Mouse (Mus musculus): ENCODE results near the gene Dhx33. TPM values are rescaled to one million over a fixed set of nuclear protein-coding genes. Genes with fewer than 3 reads are reported as not detected.

Gene Dhx33
- polyA plus RNA-seq, 1 experiment from 2014 or later = 9.2 TPM

- H3K4me3 ChIP-seq (ENCODE audit: inconsistent target) = no peak overlapping the region
- peaks cover 5% of the 10 kb centered on the region for H3K79me2 ChIP-seq (ENCODE audit: inconsistent target)
- 43% methylated on average over 3 of the region's 3 CpGs for WGBS (ENCODE audit: missing documents)
- peaks cover 39% of the 10 kb centered on the region for H3K36me3 ChIP-seq (ENCODE audit: inconsistent target)
- peak overlapping the region; percentile 13; the same call in 1 of the 2 replicates for H3K27ac ChIP-seq
Observed at GRCm38 (mm10) chr11:71008321-71008720, 4.1 kb upstream of the Dhx33 start.

GRCm38 (mm10) chr11:71007831-71008230, 3.6 kb upstream of the Dhx33 start:
- 85% methylated on average over 7 of the region's 7 CpGs for WGBS (ENCODE audit: missing documents)
- H3K27ac ChIP-seq = peak overlapping the region; percentile 13; the same call in 1 of the 2 replicates
- peaks cover 9% of the 10 kb centered on the region for H3K79me2 ChIP-seq (ENCODE audit: inconsistent target)
- H3K36me3 ChIP-seq (ENCODE audit: inconsistent target) = peaks cover 37% of the 10 kb centered on the region
- H3K4me3 ChIP-seq (ENCODE audit: inconsistent target) = no peak overlapping the region

- Histone ChIP-seq H3K27ac (no peak overlapping the region), H3K79me2 (ENCODE audit: inconsistent target) (peaks cover 17% of the 10 kb centered on the region), H3K36me3 (ENCODE audit: inconsistent target) (peaks cover 29% of the 10 kb centered on the region), H3K4me3 (ENCODE audit: inconsistent target) (no peak overlapping the region)
- 97% methylated on average over 6 of the region's 6 CpGs for WGBS (ENCODE audit: missing documents)
Observed at GRCm38 (mm10) chr11:71007026-71007425, 2.8 kb upstream of the Dhx33 start.

DNA sequence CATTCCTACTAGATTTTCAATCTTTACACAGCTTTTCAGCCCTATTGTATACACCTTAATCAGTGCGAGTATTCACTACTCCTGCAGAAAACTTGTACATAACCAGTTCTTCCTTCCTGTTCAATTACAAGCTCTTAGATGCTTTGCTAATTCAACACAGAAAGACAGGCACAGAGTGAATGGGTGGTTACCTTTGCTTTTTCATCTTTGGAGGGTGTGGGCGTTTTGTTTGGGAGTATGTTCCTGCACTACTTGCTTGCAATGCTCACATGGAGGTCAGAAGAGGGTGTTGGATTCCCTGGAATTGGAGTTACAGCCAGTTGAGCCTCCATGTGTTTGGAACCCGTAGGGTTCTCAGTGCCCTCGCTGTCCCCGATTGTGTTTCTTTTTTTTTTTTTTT, 809 bp upstream of the Dhx33 start:
- Histone ChIP-seq H3K79me2 (ENCODE audit: inconsistent target) (peaks cover 34% of the 10 kb centered on the region), H3K27ac (no peak overlapping the region), H3K4me3 (ENCODE audit: inconsistent target) (peak overlapping the region; percentile 28; the same call in 1 of the 2 replicates), H3K36me3 (ENCODE audit: inconsistent target) (peaks cover 13% of the 10 kb centered on the region)
- WGBS (ENCODE audit: missing documents) = 21% methylated on average over 2 of the region's 5 CpGs

- Histone ChIP-seq H3K79me2 (ENCODE audit: inconsistent target) (peaks cover 36% of the 10 kb centered on the region), H3K4me3 (ENCODE audit: inconsistent target) (peak overlapping the region; percentile 88), H3K27ac (peak overlapping the region; percentile 41), H3K36me3 (ENCODE audit: inconsistent target) (peaks cover 17% of the 10 kb centered on the region; the same call in 1 of the 2 replicates)
- under 1% methylated on average over 45 of the region's 49 CpGs for WGBS (ENCODE audit: missing documents)
Observed at GRCm38 (mm10) chr11:71003611-71004315, 474 bp downstream of the Dhx33 start.

GRCm38 (mm10) chr11:71001167-71001566, 3.1 kb downstream of the Dhx33 start:
- Histone ChIP-seq H3K27ac (no peak overlapping the region), H3K79me2 (ENCODE audit: inconsistent target) (peaks cover 36% of the 10 kb centered on the region), H3K4me3 (ENCODE audit: inconsistent target) (no peak overlapping the region), H3K36me3 (ENCODE audit: inconsistent target) (peaks cover 28% of the 10 kb centered on the region)
- 81% methylated on average over 4 of the region's 4 CpGs for WGBS (ENCODE audit: missing documents)

DNA sequence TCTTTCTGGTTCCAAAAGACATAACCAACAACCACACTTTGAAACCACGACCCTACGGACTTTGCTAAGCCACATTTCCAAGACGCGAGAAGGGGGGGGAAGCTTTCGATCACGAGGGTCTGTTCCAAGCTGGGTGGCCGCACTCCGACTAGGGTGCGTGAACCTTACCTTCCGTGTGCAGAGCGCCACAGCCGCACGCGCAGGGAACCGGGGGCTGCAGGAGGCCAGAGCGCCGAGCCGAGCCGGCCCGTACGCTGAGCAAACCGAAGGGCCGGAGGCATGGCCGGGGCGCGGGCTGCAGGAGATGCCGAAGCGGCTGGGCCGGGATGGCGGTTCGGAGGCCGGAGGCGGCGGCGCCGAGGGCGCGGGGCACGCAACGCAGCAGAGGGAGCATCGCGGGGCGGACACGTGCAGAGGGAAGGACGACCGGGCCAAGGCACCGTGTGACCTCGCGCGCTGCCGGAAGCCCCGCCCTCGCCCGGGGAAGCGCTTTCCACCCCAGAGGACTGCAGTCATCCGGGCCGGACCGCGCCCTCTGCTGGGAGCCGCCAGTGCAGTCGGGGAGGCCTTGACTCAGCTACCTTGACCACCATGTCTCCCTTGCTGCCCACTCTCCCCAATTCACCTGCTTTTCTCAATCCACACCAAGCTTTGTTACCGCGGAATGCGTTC, 21.5 kb downstream of the Dhx33 start, which contains the start of gene C1qbp:
Gene C1qbp, minus strand, starts transcription at position 470 of the 672 bp plus-strand sequence.
- peaks cover 19% of the 10 kb centered on the region for H3K79me2 ChIP-seq (ENCODE audit: inconsistent target)
- WGBS (ENCODE audit: missing documents) = under 1% methylated on average over 56 of the region's 64 CpGs
- peaks cover 31% of the 10 kb centered on the region for H3K36me3 ChIP-seq (ENCODE audit: inconsistent target)
- H3K4me3 ChIP-seq (ENCODE audit: inconsistent target) = peak within 1 kb of the TSS; percentile 71
- peak within 1 kb of the TSS; percentile 21 for H3K27ac ChIP-seq

DNA sequence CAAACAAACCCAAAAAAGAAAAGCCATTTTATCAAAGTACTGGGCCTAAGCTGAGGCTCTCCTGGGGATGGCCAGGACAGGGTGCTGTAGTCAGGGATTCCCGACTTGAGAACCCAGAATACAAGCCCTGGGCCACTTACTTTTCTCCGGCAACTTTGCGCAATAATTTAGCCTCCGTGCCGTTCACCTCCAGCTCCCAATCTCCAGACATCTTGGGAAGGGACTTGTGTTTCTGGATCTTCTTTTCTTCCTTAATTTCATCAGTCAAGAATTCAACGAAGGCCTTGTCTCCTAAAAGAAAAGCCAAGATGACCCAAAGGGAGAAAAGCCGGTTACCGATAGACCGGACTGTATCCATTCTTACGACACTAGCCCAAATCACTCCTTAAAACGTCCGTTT, 22.2 kb downstream of the Dhx33 start:
- Histone ChIP-seq H3K79me2 (ENCODE audit: inconsistent target) (peaks cover 19% of the 10 kb centered on the region), H3K36me3 (ENCODE audit: inconsistent target) (peaks cover 31% of the 10 kb centered on the region), H3K4me3 (ENCODE audit: inconsistent target) (peak overlapping the region; percentile 71), H3K27ac (peak overlapping the region; percentile 21)
- 7% methylated on average over 12 of the region's 12 CpGs for WGBS (ENCODE audit: missing documents)

DNA sequence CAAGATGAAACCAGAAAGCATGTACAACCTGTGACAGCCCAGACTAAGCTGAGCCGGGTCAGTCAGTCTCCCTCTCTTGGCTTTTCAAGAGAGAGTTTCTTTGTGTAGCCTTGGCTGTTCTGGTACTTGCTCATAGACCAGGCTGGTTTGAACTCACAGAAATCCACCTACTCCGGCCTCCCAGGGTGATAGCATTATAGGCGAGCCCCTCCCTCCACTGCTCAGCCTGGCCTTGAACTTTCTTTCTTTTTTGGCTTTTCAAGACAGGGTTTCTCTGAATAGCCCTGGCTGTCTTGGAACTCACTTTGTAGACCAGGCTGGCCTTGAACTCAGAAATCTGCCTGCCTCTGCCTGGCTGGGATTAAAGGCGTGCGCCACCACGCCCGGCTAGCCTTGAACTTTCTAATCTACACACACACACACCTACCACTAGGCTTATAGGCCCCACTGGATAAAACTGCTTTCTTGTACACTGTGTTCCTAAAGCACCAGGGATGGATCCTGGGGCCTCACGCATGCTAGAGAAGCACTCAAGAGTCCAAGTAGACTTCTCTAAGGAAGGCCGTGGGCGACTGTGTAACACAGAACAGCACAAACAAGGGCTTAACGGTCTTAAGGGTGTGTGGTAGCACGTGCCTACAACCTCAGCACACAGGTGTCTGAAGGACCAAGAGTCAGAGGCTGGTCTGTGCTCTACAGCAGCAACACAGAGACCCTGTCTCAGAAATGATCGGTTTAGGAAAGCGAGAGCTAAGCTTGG, 23.3 kb downstream of the Dhx33 start:
- WGBS (ENCODE audit: missing documents) = 95% methylated on average over 14 of the region's 14 CpGs

DNA sequence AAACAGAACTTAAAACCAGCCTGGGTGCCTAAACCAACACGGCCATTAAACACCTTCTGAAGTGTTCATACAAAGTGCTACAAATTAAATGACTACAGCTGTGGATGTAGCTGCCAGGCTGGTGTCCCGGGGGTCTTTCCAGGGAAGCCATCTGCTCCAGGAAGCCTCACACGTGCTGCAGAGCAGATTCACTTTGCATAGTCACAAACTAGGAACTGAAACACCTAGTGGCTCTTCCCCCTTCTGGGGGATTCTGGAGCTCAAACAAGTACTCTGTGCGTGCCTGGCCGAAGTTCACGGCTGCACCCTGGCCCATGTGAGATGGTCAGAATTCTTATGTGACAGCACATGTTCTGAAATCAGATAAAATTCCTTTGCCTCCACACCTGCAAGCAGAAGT, 24.0 kb downstream of the Dhx33 start:
- peaks cover 19% of the 10 kb centered on the region for H3K79me2 ChIP-seq (ENCODE audit: inconsistent target)
- 53% methylated on average over 6 of the region's 6 CpGs for WGBS (ENCODE audit: missing documents)
- H3K27ac ChIP-seq = no peak overlapping the region
- H3K4me3 ChIP-seq (ENCODE audit: inconsistent target) = no peak overlapping the region
- peaks cover 31% of the 10 kb centered on the region for H3K36me3 ChIP-seq (ENCODE audit: inconsistent target)

More for the DNA sequence above, 23.3 kb downstream of the Dhx33 start:
- Histone ChIP-seq H3K79me2 (ENCODE audit: inconsistent target) (peaks cover 19% of the 10 kb centered on the region), H3K36me3 (ENCODE audit: inconsistent target) (peaks cover 31% of the 10 kb centered on the region), H3K27ac (no peak overlapping the region), H3K4me3 (ENCODE audit: inconsistent target) (no peak overlapping the region)

- 89% methylated on average over 6 of the region's 6 CpGs for WGBS (ENCODE audit: missing documents)
- Histone ChIP-seq H3K36me3 (ENCODE audit: inconsistent target) (peaks cover 59% of the 10 kb centered on the region), H3K27ac (no peak overlapping the region), H3K79me2 (ENCODE audit: inconsistent target) (peaks cover 17% of the 10 kb centered on the region), H3K4me3 (ENCODE audit: inconsistent target) (no peak overlapping the region)
Observed at GRCm38 (mm10) chr11:70977293-70977692, 26.9 kb downstream of the Dhx33 start.

GRCm38 (mm10) chr11:70975193-70975592, 29.0 kb downstream of the Dhx33 start:
- H3K4me3 ChIP-seq (ENCODE audit: inconsistent target) = no peak overlapping the region
- H3K79me2 ChIP-seq (ENCODE audit: inconsistent target) = peaks cover 10% of the 10 kb centered on the region
- H3K27ac ChIP-seq = no peak overlapping the region
- WGBS (ENCODE audit: missing documents) = 92% methylated on average over 2 of the region's 2 CpGs
- H3K36me3 ChIP-seq (ENCODE audit: inconsistent target) = peaks cover 59% of the 10 kb centered on the region

GRCm38 (mm10) chr11:70973947-70974346, 30.3 kb downstream of the Dhx33 start:
- WGBS (ENCODE audit: missing documents) = 87% methylated on average over 4 of the region's 4 CpGs
- H3K36me3 ChIP-seq (ENCODE audit: inconsistent target) = peaks cover 59% of the 10 kb centered on the region
- H3K79me2 ChIP-seq (ENCODE audit: inconsistent target) = peaks cover 18% of the 10 kb centered on the region
- H3K27ac ChIP-seq = no peak overlapping the region
- no peak overlapping the region for H3K4me3 ChIP-seq (ENCODE audit: inconsistent target)

DNA sequence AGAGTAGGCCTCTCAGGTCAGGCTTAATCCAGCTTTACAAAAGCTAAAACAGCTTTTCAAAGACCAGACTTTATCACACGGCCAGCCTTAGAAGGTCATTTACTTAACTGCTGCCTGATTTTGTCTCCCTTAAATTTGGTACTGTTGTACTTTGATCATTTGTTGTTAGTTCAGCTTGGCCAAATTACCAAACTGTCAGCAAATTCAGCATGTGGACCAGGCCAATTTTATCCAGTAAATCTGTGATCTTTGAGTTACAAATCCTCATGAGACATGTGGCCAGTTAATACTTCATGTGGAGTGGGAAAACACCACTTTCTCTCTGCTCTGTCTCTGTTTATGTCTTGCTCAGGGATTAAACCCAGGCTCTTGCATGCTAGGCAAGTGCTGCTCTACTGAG, 31.7 kb downstream of the Dhx33 start:
- no peak overlapping the region for H3K27ac ChIP-seq

More for the DNA sequence above, 31.7 kb downstream of the Dhx33 start:
- 92% methylated on average over 1 of the region's 1 CpGs for WGBS (ENCODE audit: missing documents)
- peaks cover 32% of the 10 kb centered on the region for H3K79me2 ChIP-seq (ENCODE audit: inconsistent target)
- H3K36me3 ChIP-seq (ENCODE audit: inconsistent target) = peaks cover 50% of the 10 kb centered on the region
- no peak overlapping the region for H3K4me3 ChIP-seq (ENCODE audit: inconsistent target)

Measured in macrophage (primary cell).